Mouse (Mus musculus) bone marrow macrophage, adult 2 months (primary cell): ENCODE data around the gene Rpsa. TPM values are rescaled to one million over a fixed set of nuclear protein-coding genes. Genes with fewer than 3 reads are reported as not detected.
A peak's percentile ranks its signal among the peaks of the same experiment; 100 is the strongest.

Experiments used
- H3K27ac ChIP-seq: 2 replicates; pipeline ENCODE4 v1.5.1; 2012; ENCODE audit warnings: low read depth, low read length; ENCODE audit not compliant: insufficient read depth
- H3K4me1 ChIP-seq: 2 replicates; pipeline ENCODE4 v1.6.1; 2012; ENCODE audit warnings: low read length; ENCODE audit not compliant: control insufficient read depth, insufficient read depth
- H3K4me3 ChIP-seq: 2 replicates; pipeline ENCODE4 v1.5.1; 2012; ENCODE audit warnings: mild to moderate bottlenecking, low read length, moderate library complexity; ENCODE audit not compliant: insufficient read depth
- CTCF ChIP-seq: IDR thresholded peaks from 2 replicates; pipeline ENCODE4 v1.5.1; 2012; ENCODE audit warnings: low read depth, mild to moderate bottlenecking, low read length, moderate library complexity
- POLR2A ChIP-seq: IDR thresholded peaks from 2 replicates; pipeline ENCODE4 v1.6.1; 2012; ENCODE audit warnings: mild to moderate bottlenecking, low read depth, low read length, borderline replicate concordance
- polyA plus RNA-seq: library from polyadenylated mRNA; stranded (reverse); fragments of >200 nt; gene quantifications from 2 replicates; pipeline ENCODE4 v1.2.4, GENCODE M21; 2012; ENCODE audit not compliant: missing spikeins, insufficient read depth, insufficient read length

Gene Rpsa
- polyA plus RNA-seq, 1 experiment = 1,228 TPM

- no peak overlapping the region for H3K27ac ChIP-seq
- no peaks in the 10 kb centered on the region for H3K4me1 ChIP-seq
- no peak overlapping the region for H3K4me3 ChIP-seq
- no peak for TF ChIP-seq POLR2A
- no peak for TF ChIP-seq CTCF
Measured at GRCm38 (mm10) chr9:120151906-120152399, 24.5 kb downstream of the Rpsa start.

- Histone ChIP-seq H3K4me3 (no peak overlapping the region), H3K27ac (no peak overlapping the region), H3K4me1 (no peaks in the 10 kb centered on the region)
- no peak for TF ChIP-seq POLR2A
- no peak for TF ChIP-seq CTCF
Measured at GRCm38 (mm10) chr9:120158047-120158446, 30.6 kb downstream of the Rpsa start.

- TF ChIP-seq CTCF (no peak), POLR2A (no peak)
- Histone ChIP-seq H3K4me3 (no peak overlapping the region), H3K4me1 (no peaks in the 10 kb centered on the region), H3K27ac (no peak overlapping the region)
Measured at GRCm38 (mm10) chr9:120163862-120164261, 36.4 kb downstream of the Rpsa start.

- Histone ChIP-seq H3K4me3 (no peak overlapping the region), H3K4me1 (no peaks in the 10 kb centered on the region), H3K27ac (no peak overlapping the region)
- TF ChIP-seq POLR2A (no peak), CTCF (no peak)
Measured at GRCm38 (mm10) chr9:120167826-120168225, 40.3 kb downstream of the Rpsa start.

DNA sequence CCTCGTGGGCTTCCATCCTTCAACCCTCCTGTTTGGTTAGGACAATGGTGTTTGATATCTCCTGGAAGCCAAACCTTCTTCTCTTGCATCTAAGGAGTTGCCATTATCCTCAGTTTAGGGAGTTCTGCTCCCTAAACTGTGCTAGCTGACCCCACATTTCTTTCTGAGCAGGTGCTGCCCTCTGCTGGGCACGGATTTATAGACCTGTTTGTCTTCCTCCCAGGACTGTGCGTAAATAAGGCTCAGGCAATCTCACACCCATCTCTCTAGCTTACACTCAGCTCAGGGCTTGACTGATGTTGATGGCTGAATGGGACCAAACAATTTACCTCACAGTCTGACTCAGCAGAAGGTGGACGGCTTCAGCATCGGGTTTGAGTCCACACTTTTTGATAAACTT, 43.8 kb downstream of the Rpsa start:
- Histone ChIP-seq H3K4me3 (no peak overlapping the region), H3K27ac (no peak overlapping the region), H3K4me1 (no peaks in the 10 kb centered on the region)
- TF ChIP-seq POLR2A (no peak), CTCF (peak; percentile 46)

- H3K27ac ChIP-seq = no peak overlapping the region
- no peak overlapping the region for H3K4me3 ChIP-seq
- TF ChIP-seq POLR2A (no peak), CTCF (no peak)
- H3K4me1 ChIP-seq = no peaks in the 10 kb centered on the region
Measured at GRCm38 (mm10) chr9:120174436-120175137, 47.1 kb downstream of the Rpsa start.

- H3K4me1 ChIP-seq = no peaks in the 10 kb centered on the region
- TF ChIP-seq POLR2A (no peak), CTCF (no peak)
- no peak overlapping the region for H3K27ac ChIP-seq
- H3K4me3 ChIP-seq = no peak overlapping the region
Measured at GRCm38 (mm10) chr9:120178813-120179212, 51.3 kb downstream of the Rpsa start.

Other genes with a start within 250 kb of the Rpsa start
- gene Wdr48, start 232.8 kb upstream of the Rpsa start, polyA plus RNA-seq = 49.1 and 55.0 TPM in 2 replicates
- 8.9 and 9.0 TPM in 2 replicates for gene Gorasp1, start 190.1 kb upstream of the Rpsa start, polyA plus RNA-seq
- 0.20 and 0.27 TPM in 2 replicates for gene Ttc21a, start 190.1 kb upstream of the Rpsa start, polyA plus RNA-seq
- 3.0 and 4.1 TPM in 2 replicates for gene Csrnp1, start 143.0 kb upstream of the Rpsa start, polyA plus RNA-seq
- gene Xirp1, start 104.1 kb upstream of the Rpsa start, polyA plus RNA-seq = not detected in 2 replicates
- 59.9 and 65.4 TPM in 2 replicates for gene Cx3cr1, start 57.8 kb upstream of the Rpsa start, polyA plus RNA-seq
- not detected in 2 replicates for gene Ccr8, start 35.6 kb upstream of the Rpsa start, polyA plus RNA-seq
- 18.5 and 18.7 TPM in 2 replicates for gene Slc25a38, start 17.3 kb upstream of the Rpsa start, polyA plus RNA-seq
- gene Mobp, start 22.0 kb downstream of the Rpsa start, polyA plus RNA-seq = not detected in 2 replicates
- not detected in 2 replicates for gene Myrip, start 173.8 kb downstream of the Rpsa start, polyA plus RNA-seq